Mouse (Mus musculus): Measurements from ENCODE around the gene Rcvrn.
A peak's percentile ranks its signal among the peaks of the same experiment; 100 is the strongest.

DNA sequence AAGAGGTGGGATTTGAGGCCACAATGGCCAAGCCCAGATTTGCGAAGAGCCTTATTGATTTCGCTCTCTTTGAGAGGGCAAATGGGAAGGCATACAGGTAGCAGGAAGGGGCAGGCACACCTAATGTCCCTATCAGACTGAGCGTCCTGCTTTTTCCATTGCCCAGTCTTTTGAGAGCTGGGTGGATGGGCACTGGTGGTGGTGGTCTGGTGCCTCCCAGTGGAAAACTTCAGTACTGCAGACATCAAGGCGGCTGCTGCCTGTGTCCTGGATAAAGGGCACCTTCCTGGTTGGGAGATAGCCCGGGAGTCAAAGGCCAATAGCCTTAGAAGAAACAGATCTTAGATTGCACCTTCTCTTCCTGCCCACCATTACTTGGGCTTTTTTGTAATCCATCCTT, 47.4 kb upstream of the Rcvrn start:
- no peak for TF ChIP-seq POLR2A (IDR thresholded peaks at IDR 0.05; ENCODE audit: borderline replicate concordance, extremely low read depth, low read depth, low read length)
- peak; percentile 83 for TF ChIP-seq CTCF (IDR thresholded peaks at IDR 0.05; ENCODE audit: insufficient read depth, low read length)

Data from lung, adult 2 months (tissue).